Mouse (Mus musculus) embryo, embryonic 11 days (tissue): ENCODE results near the gene Lsm2.
"Not testable (repeated sequence)": the region's sequence is repeated elsewhere in the genome, so short reads cannot be mapped to it uniquely, and the experiment has no call there.

Experiments used
- DNase-seq: peaks from one replicate; pipeline ENCODE4 v3.0.0-alpha.2; 2015

Gene Lsm2

DNA sequence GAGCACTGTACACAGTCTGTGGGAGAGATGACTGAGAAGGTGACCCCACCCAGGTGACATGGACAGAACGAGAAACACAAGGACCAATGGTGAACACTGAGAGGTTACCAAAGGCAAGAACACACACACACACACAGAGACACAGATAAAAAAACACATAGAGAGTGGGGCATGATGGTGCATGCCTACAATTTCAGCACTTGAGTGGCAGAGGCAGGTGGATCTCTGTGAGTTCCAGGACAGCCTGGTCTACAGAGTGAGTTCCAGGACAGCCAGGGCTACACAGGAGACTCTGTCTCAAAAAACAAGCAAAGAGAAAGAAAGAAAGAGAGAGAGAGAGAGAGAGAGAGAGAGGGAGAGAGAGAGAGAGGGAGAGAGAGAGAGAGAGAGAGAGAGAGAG is 52.0 kb downstream of the Lsm2 start:
- DNase-seq, result not testable (repeated sequence)

DNA sequence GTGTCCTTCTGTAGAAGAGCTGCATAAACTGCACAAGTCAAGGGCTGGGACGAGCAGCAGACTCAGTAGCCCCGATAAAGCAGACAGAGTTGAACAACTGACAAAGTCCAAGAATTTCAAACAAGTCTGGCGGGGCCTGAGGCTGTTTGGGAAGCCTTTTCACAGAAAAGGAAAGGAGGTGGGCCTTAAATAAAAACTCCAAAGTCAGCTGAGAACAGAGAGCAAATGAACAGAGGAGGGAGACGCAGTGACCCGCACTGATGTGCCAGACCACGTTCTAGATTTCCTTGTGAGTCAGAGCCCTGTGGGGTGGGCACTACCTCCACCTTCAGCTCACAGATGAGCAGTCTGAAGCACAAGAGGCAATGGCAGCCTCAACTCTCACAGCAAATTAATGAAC is 53.2 kb downstream of the Lsm2 start:
- no peak for DNase-seq
